Mouse (Mus musculus) T-cell, adult 2 months (primary cell): ENCODE data around the gene Cercam.

Experiments used
- DNase-seq: peaks from one replicate; pipeline ENCODE4 v3.0.0; 2022; ENCODE audit warnings: low spot score

Cercam gene

DNA sequence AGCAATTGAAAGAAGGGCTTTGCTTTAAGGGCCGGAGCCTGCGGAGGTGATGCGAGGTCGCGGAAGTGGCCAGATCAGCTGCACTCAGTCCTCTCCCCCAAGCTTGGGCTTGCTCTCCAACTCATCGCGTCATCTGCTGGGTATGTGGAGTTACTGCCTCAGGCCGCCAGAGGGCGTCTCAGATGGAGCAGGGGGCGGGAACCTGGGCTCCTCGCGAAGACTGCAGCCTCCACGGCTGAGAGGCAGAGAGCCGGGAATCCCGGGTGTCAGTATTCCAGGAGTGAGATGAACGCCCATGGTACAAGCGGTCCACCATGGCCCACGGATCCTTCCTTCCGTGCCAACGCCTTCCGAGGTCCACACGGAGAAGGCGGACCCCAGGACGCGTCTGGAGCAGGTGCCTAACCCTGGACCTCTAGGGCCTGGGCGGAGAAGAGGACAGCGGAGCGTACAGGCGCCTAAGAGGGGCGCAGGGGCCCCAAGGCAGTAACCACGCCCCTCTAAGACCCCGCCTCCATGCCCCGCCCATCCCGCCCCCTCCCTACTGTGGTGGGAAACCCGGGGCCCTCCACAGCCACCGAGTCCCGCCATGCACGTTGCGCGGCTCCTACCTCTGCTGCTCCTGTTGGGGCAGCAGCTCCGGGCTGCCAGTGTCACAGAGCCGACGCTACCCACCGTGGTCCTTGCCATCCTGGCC lies at the start of gene Cercam:
Gene Cercam, plus strand, starts transcription at position 216 of the 697 bp plus-strand sequence.
- peak; percentile 80 for DNase-seq

GRCm38 (mm10) chr2:29819363-29819762 lies 49.6 kb upstream of the Cercam start:
- DNase-seq, result no peak

GRCm38 (mm10) chr2:29820025-29820817 lies 48.7 kb upstream of the Cercam start, which contains the start of gene Urm1:
Gene Urm1 (plus strand): TSS chr2:29820075.
- peak; percentile 41 for DNase-seq

GRCm38 (mm10) chr2:29826318-29826925 lies 42.5 kb upstream of the Cercam start:
- DNase-seq, result no peak

- DNase-seq, result peak; percentile 95
Measured at GRCm38 (mm10) chr2:29826926-29827708, 41.8 kb upstream of the Cercam start.

DNA sequence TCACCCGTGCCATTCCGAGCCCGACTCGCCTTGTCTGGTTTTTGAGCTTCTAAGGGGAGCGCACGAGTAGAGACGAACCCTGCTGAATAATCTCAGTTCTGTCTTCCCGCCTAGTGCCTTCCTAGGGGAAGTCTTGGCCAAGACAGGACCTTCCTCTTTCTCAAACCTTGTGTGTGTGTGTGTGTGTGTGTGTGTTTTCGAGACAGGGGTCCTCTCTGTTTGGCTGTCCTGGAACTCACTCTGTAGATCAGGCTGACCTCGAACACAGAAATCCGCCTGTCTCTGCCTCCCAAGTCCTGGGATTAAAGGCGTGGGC lies 41.3 kb upstream of the Cercam start:
- DNase-seq, result no peak

DNA sequence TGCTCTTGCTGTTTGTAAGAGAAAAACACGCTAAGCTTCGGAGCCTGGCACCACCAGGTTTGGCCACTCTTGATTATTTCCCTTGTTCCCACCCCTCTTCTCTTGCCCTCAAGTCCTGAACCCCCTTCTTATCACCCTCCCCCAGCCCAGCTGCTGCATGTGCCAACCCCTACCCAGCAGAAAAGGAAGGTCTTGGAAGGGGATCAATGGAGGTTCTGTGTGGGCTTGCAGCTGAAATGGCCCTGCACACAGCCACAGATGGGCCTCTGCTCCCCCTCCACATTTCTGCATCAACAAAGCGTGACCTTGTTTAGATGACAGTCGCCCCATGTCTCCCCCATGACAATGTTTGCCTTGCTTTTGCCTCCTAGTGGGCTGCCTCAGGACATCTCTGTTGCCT lies 37.9 kb upstream of the Cercam start:
- no peak for DNase-seq

- DNase-seq, result no peak
Measured at GRCm38 (mm10) chr2:29833796-29834195, 35.2 kb upstream of the Cercam start.

GRCm38 (mm10) chr2:29835391-29835899 lies 33.5 kb upstream of the Cercam start:
- DNase-seq, result no peak

DNA sequence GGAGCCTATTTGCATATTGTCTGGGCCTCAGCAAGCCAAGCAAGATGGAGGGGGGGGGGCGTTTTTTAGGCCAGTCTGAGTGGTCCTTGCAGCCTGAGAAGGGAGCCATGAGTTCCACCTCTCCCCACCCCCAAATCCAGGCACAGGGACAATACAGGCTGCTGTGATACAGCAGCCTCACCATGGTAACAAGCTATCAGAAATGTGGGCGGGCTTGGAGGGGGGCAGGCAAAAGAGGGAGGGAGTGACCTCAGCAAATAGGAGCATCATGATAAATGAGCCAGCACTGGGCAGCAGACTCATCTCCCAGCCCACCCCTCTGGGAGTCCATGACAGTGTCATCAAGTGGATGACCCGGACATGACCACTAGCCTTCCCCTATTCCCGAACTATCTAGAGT lies 29.5 kb upstream of the Cercam start:
- no peak for DNase-seq

DNA sequence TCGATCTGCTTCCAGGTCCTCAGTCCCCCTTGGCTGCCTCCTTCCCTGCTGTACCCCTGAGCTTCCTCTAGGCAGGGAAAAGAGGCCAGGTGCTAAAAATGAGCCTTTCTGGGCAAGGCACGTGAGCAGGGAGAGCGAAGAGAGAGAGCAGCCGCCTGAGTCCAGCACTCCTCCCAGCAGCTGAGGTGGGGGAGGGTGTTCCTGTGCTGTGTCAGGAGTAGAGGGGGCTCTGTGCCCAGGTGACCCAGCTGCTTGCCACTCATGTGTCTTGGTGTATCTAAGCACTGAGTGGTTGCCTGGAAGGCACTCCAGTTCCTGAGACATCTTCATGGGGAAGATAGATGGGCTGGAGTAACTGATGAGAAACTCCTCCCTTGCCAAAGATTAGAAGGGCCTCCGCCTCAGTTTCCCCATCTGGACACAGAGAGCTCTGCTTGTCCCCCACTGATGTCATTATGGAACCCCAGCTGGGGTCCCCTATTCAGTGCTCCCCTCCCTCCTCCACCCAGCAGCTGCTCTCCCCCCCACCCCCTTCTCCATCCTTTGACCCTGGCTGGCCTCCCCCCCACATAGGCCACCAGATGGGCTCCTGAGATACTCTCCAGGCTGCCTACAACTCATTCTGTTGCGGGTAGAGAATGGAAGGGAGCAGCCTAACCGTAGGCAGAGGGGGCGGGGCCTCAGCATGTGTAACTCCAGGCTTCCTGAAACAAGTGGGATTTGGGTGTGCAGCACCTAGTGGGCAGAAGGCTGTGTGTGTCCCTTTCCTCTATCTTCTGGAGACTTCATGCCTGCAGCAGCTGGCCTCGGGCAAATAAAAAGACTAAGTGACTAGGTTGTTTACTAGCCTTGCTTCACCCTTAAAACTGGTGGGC lies 25.5 kb upstream of the Cercam start:
- DNase-seq, result no peak

DNA sequence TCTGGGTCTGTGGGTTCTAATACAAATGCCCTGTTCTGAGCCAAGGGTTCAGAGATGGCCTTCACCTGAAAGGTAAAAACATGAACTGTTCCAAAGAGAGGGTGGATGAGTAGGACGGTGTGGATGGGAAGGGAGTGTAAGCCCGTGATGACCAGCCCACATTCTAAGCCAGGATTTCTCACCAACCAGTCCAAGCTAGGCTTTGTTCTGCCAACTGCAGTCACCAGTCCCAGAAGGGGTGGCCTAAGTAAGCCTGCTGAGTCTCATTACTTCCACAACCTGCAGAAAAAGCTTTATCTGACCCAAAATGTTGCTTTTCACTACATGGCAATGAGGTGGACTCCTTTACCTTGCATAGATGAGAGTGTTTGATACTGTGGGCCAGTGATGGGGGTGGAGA lies 24.8 kb upstream of the Cercam start:
- DNase-seq, result no peak

DNA sequence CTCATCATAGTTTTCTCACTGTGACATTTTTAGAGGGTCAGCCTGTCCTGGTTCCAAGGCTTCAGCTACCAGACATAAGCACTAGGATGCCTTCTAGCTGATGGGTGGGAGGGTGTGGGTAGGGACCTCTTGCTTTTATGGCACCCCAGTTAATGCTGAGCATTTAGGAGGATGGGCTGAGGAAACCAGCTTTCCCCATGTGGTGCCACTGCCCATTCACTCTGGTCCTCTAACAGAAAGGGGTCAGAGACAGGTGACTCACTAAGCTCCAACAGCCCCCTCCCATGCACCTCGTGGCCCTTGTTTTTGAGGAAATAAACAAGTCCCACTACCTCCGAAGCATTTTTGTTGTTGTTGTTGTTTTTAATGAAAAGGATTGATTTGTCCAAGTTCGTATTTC lies 24.3 kb upstream of the Cercam start:
- no peak for DNase-seq

DNA sequence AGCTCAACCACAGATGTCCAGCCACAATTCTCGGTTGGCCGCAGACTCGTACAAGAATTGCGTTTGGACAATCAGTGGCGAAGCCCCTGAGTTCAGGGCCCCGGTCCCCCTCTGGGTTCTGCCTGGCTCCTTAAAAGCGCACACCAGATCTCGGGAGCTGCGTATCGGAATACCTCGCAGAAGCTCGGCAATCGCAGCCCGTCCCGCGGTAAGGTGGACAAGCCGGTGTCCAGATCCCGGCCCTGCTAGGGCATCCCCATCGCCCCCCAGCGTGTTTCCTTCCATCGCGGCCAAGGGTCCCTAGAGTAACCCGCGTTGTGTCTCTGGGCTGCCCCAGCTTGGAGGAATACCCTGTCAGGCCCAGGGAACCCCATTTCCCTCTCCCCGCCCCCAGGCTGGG lies 23.3 kb upstream of the Cercam start:
- no peak for DNase-seq

- DNase-seq, result no peak
Measured at GRCm38 (mm10) chr2:29846061-29846853, 22.7 kb upstream of the Cercam start.

GRCm38 (mm10) chr2:29846911-29847310 lies 22.1 kb upstream of the Cercam start:
- DNase-seq, result no peak

DNA sequence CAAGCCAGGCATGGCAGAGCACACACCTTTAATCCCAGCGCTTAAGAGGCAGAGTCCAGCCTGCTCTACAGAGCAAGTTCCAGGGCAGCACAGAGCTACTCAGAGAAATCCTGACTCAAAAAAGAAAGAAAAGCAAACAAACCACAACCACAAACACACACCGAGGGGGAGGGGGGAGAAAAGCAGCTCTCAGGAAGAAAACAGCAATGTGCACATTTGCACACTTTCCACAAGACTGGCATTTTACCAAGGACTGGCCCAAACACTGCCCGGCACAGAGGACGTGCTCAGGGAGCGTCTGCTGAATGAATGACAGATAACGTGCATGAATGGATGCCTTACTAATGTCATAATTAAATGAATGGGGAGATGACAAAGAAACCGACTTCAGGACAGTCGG lies 19.9 kb upstream of the Cercam start:
- no peak for DNase-seq

DNA sequence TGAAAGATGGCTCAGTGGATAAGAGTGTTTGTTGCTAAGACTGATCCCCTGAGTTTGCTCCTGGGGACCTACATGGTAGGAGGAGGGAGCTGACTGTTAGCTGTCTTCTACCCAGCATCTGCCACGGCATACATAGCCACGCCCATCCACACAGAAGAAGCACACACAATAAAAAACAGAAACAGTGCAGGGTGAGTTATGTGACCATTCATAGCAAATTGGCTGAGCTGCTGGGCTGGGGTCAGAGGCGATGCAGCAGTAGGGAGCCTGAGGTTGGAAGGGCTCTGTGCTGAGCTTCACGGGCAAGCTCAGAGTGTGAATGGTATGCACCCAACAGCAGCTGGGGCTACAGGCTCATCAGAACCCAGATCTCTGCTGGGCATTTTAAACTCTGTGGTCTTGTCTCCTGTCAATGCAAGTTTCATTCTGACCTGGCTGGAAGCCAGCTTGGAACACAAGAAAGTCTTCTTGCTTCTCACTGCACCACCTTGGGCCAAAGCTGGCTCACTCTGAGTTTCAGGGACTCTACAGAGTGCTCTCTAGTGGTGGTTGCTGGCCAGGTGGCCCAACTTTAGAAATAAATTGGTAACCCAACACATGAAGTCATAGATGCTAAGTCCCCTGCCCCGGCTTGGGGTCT lies 19.0 kb upstream of the Cercam start:
- no peak for DNase-seq

DNA sequence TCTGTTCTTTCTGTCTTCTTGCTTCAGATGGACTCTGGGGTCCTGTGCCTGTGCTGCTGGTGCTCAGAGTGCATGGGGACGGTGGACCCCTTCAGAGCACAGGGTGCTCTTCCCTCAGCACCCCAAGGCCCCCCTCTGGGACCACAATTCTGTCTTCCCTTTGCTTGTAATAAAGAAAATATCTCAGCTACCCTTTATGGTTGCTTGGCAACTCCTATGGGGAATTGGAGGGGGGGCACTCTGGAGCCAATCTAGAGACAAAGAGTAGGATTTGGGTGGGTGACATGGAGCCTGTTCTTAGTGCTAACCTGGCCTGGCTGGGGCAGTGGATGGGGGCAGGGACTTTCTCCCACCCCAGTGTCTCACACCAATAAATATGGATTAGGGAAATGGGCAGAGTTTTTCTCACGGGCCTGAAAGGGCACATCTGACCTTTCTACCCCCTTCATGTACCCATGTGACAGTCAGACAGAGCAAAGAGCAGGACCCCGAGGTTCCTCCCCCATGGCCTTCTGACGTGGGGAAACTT lies 15.9 kb upstream of the Cercam start:
- DNase-seq, result no peak

DNA sequence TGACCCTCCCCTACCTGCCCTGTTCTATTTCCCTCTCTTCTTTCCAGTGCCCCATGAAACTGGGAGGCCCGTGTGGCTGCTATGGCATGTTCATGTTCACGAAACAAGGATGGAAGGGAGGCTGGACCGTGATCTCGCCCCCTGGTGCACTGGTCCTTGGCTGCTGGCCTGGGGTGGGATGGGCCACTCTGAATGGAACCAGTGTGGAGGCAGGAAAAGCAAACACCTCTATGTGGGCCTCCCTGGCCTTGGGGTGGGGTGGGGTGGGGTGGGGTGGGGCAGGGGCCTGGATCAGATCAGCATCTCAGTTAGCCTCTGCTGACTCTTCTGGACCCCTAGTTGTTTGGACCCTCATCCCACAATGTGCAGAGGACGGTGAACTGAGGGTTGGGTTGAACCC lies 15.2 kb upstream of the Cercam start:
- no peak for DNase-seq
